Mouse (Mus musculus) liver, embryonic 15.5 days (tissue): ENCODE results near the gene Btbd35f12. TPM values are rescaled to one million over a fixed set of nuclear protein-coding genes. Genes with fewer than 3 reads are reported as not detected.
"Not testable (repeated sequence)": the region's sequence is repeated elsewhere in the genome, so short reads cannot be mapped to it uniquely, and the experiment has no call there.

Experiments
- ATAC-seq: fragments of 200-750 bp; cut with Nextera tagmentation; 2 replicates; pipeline ENCODE4 v1.8.0; 2017; ENCODE audit warnings: moderate number of reproducible peaks, mild to moderate bottlenecking, moderate library complexity; ENCODE audit not compliant: insufficient read depth
- H3K27ac ChIP-seq: fragments of 300-500 bp; sonication (generic); replicated peaks from 2 replicates; pipeline ENCODE4 v1.5.1; 2015; ENCODE audit warnings: mild to moderate bottlenecking, inconsistent platforms
- H3K27me3 ChIP-seq: fragments of 300-500 bp; sonication (generic); 2 replicates; pipeline ENCODE4 v1.6.1; 2015; ENCODE audit warnings: mild to moderate bottlenecking, inconsistent platforms
- H3K36me3 ChIP-seq: fragments of 300-500 bp; sonication (generic); replicated peaks from 2 replicates; pipeline ENCODE4 v1.6.1; 2015; ENCODE audit warnings: moderate library complexity, mild to moderate bottlenecking, inconsistent platforms
- H3K4me1 ChIP-seq: fragments of 300-500 bp; sonication (generic); replicated peaks from 2 replicates; pipeline ENCODE4 v1.6.1; 2015; ENCODE audit warnings: inconsistent platforms
- H3K4me2 ChIP-seq: fragments of 300-500 bp; sonication (generic); 2 replicates; pipeline ENCODE4 v1.6.1; 2015; ENCODE audit warnings: moderate library complexity, mild to moderate bottlenecking, inconsistent platforms
- H3K4me3 ChIP-seq: fragments of 300-500 bp; sonication (generic); replicated peaks from 2 replicates; pipeline ENCODE4 v1.5.1; 2015; ENCODE audit warnings: mild to moderate bottlenecking, inconsistent platforms
- H3K9ac ChIP-seq: fragments of 300-500 bp; sonication (generic); 2 replicates; pipeline ENCODE4 v1.6.1; 2015; ENCODE audit warnings: moderate library complexity, mild to moderate bottlenecking, inconsistent platforms
- H3K9me3 ChIP-seq: fragments of 300-500 bp; sonication (generic); replicated peaks from 2 replicates; pipeline ENCODE4 v1.6.1; 2016; ENCODE audit warnings: inconsistent platforms
- WGBS: fragments of 180-500 bp; shearing (Covaris S2); methylation state at CpG from one replicate; pipeline ENCODE4 v1.1.7; 2015; ENCODE audit warnings: mixed read lengths; ENCODE audit not compliant: insufficient replicate concordance; 5-methylcytosine and 5-hydroxymethylcytosine counted together
- polyA plus RNA-seq: library from polyadenylated mRNA; unstranded; fragments of >200 nt; fragmentation: Nextera tagmentation; extraction: Ambion mirVana; gene quantifications from 2 replicates; pipeline ENCODE4 v1.2.1, GENCODE M21; 2015

Gene Btbd35f12
- not detected in 2 replicates for polyA plus RNA-seq

DNA sequence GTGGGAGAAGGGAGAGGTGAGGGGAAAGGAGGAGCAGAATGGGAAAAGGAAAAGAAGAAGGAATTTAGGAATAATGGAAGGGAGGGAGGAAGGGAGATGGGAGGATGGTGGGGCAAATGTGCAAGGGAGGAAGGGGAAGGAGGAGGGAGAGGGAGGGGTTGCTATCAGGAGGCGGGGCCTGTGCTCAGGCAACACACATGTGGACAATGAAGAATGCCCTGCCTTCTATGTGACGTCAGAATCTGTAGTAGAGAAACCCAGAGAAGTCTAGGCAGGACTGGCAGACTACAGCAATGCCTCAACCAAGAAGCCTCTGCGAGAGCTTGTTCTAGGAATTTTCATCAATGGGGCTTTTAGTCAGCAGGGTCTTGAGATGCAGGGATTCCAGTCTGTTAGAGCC, at the start of gene Btbd35f12:
Gene Btbd35f12 (plus strand): TSS at position 301 of the 400 bp plus-strand sequence.
- H3K9me3 ChIP-seq, H3K4me2 ChIP-seq, ATAC-seq, H3K36me3 ChIP-seq, H3K4me3 ChIP-seq, H3K27me3 ChIP-seq, H3K9ac ChIP-seq, H3K4me1 ChIP-seq, H3K27ac ChIP-seq: not testable (repeated sequence)
- WGBS: no CpG with 5 or more reads among the region's 3 CpGs

DNA sequence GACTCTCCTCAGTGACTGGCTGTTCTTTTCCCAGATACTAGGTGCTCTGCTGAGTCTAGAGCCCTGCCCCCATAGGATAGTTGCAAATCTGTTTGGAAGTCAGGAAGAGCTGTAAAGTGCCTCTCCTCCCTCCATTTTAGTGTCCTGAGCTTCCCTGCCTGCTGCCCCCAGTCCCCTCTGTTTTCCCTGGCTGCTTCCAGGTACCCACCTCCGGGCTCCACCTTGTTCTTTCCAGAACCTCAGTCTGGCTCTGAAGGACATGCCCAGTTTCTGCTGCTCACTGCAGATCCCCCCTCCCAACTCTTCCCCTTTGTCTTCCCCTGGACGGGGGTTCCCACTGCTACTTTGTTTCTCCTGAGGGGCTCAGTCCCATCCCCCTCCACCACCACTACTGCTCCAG, 40.1 kb downstream of the Btbd35f12 start:
- H3K36me3 ChIP-seq: not testable (repeated sequence)

More for the DNA sequence above, 40.1 kb downstream of the Btbd35f12 start:
- ATAC-seq, H3K9ac ChIP-seq, H3K27ac ChIP-seq, H3K27me3 ChIP-seq, H3K4me1 ChIP-seq, H3K4me2 ChIP-seq, H3K4me3 ChIP-seq, H3K9me3 ChIP-seq: not testable (repeated sequence)
- 46% methylated on average over 2 of the region's 2 CpGs for WGBS

Other genes starting within 250 kb of the Btbd35f12 start
- gene Spin2-ps6, start 78.5 kb upstream of the Btbd35f12 start, polyA plus RNA-seq: not detected in 2 replicates